Mouse (Mus musculus) spleen, adult 2 months (tissue): ENCODE data around the gene Ctcfl.

Source experiments
- CTCF ChIP-seq: fragments of 200-500 bp; IDR thresholded peaks from 2 replicates; pipeline ENCODE4 v1.5.1; 2011; ENCODE audit warnings: mild to moderate bottlenecking, inconsistent platforms; ENCODE audit not compliant: insufficient read depth, insufficient read length, insufficient replicate concordance; ENCODE audit errors: extremely low read depth
- POLR2A ChIP-seq: fragments of 200-500 bp; IDR thresholded peaks from 2 replicates; pipeline ENCODE4 v1.6.1; 2011; ENCODE audit warnings: low read depth, low read length, inconsistent platforms

GRCm38 (mm10) chr2:173110571-173110970 lies 8.8 kb downstream of the Ctcfl start:
- no peak for TF ChIP-seq CTCF
- TF ChIP-seq POLR2A, result no peak
